Mouse (Mus musculus) B cell, adult 2 months (primary cell): ENCODE measurements around the gene Med31.
"Not testable (repeated sequence)": the region's sequence is repeated elsewhere in the genome, so short reads cannot be mapped to it uniquely, and the experiment has no call there.

Source experiments
- DNase-seq, 2 experiments: peaks; one replicate each; pipeline ENCODE4 v3.0.0; 2022

The Med31 gene

DNA sequence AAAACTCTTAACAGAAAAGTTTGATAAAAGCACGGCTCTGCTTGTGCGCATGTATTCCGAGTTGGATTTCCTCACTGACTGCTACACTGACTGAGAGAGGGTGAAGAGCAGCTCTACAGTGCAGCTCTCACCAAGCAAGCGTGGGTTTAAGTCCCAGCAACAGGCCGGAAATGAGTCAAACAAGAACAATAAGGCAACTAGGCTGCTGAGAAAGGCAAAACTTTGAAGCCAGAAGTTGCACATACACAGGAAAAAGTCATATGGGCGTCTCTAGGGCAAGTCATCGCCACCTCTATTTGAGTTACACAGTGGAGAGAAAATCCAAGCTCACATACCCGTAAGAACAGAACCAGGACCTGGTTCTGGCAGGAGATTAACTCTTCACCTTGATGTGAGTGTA lies 18.9 kb downstream of the Med31 start:
- no peak for DNase-seq

- no peak for DNase-seq
These were observed 21.1 kb downstream of the Med31 start for GRCm38 (mm10) chr11:72194259-72194658.

DNA sequence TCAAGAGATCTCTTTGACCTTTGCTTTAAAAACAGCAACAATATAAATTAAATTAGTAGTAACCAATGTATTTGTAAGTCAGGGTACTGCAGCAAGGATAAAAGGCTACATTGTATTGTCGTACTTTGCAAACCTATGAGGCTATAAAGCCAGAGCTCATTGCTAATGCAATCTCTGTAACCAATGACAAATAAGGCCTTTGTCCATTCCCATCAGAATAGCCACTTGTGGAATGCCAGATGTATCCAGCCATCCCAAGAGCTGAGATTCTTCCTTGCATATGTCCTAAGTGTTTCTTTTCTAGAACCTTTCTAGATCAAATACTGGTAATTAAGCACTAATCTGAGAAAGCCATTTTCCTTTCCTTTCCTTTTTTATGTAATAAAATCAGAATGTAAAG lies 24.5 kb downstream of the Med31 start:
- DNase-seq: no peak

DNA sequence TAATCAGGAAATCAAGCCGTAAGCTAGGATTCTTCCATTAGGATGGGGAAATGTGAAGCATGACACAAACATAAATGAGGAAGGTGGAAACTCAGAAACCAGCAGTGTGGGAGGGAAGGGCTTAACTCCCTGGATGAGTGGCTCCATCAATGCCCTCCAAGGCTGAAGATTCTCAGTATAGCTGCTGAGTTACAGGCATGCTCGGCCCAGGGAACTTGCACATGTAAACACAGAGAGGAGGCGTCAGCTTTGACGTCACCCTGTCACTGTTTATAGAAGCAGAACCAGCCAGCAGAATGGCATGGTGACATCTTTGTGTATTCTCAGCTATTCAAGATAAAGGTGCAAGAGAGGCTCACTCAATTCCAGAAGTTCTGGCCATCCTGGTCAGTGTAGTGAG lies 31.1 kb downstream of the Med31 start:
- DNase-seq: no peak

DNA sequence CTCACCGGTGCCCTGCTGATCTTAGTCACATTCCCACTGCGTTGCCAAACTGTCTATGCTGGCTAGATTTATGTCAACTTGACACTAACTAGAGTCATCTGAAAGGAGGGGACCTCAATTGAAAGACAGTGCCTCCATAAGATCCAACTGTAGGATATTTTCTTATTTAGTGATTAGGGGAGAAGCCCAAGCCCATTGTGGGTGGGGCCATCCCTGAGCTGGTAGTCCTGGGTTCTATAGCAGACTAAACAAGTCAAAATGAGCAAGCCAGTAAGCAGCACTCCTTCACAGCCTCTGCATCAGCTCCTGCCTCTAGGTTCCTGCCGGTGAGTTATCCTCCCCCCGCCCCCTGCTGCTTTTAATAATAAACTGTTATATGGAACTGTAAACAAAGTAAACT lies 34.3 kb downstream of the Med31 start:
- no peak for DNase-seq

- DNase-seq: no peak
These were observed 34.8 kb downstream of the Med31 start for GRCm38 (mm10) chr11:72180556-72180955.

- DNase-seq: no peak
These were observed 38.8 kb downstream of the Med31 start for GRCm38 (mm10) chr11:72176553-72176952.

GRCm38 (mm10) chr11:72175966-72176365 lies 39.4 kb downstream of the Med31 start:
- DNase-seq: no peak

GRCm38 (mm10) chr11:72174721-72175120 lies 40.7 kb downstream of the Med31 start:
- no peak for DNase-seq

DNA sequence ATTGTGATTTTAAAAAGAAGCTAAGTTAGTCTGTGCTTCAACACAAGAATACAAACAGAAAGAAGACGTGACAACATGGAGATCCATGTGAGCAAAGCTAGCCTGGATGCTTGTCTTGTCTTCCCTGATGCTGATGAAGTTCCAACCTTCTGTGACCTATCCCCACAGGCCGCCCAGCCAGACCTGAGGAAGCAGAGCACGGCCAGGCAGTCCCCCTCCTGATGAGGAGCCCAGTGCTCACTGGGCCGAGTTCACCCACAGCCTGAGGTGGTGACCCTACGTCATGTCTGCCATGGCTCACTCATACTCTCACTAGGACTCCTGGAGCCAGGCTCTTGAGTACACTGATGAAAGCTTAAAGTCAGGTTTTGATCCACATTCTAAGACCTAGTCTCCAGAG lies 41.9 kb downstream of the Med31 start:
- no peak for DNase-seq

GRCm38 (mm10) chr11:72171906-72172305 lies 43.5 kb downstream of the Med31 start:
- DNase-seq: not testable (repeated sequence)

DNA sequence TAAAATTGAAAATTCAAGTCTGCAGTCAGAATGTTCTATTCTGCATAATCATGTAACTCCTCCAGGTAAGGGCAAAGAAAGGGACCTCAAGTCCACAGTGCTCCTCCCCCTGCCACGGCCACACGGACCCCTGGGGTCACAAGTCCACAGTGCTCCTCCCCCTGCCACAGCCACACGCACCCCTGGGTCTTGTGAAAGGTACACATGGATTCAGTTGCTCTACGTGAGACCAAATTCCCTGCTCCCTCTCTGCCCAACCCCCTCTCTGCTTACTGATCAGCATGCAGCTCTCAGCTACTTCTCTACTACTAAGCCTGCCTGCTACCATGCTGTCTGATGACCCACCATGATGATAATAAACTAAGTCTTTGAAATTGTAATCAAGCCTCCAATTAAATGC lies 45.5 kb downstream of the Med31 start:
- DNase-seq: no peak

- DNase-seq: no peak
These were observed 52.2 kb downstream of the Med31 start for GRCm38 (mm10) chr11:72163198-72163597.
